Mouse (Mus musculus) frontal cortex, adult (tissue): ENCODE measurements around the gene Tmem38b.

Experiments used
- ATAC-seq: cut with Nextera tagmentation; 2 replicates; pipeline ENCODE4 v1.9.2; 2017; ENCODE audit warnings: mild to moderate bottlenecking, moderate library complexity, mixed read lengths; ENCODE audit not compliant: low TSS enrichment

Gene Tmem38b

DNA sequence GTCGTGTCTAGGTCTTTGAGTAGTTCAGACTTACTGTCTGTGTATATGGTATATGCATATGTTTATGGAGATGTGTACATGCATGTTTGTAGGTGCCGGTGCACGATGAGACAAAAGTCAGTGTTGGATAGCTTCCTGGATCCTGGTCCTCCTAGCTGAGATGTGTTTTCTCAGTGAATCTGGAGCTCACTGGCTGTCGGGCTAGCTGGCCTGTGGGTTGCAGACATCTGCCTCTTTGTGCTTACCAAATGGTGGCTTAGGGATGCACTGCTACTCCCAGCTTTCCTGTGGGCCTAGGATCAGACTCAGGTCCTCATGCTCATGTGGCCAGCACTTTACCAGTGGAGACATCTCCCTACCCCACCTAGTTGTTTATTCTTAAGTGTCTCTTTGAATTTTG, 4.2 kb downstream of the Tmem38b start:
- 0 out of 2 replicates have a peak, but pooled peaks have one; percentile 13 for ATAC-seq

- no peak for ATAC-seq
Observed at GRCm38 (mm10) chr4:53830579-53830978, 4.7 kb downstream of the Tmem38b start.

GRCm38 (mm10) chr4:53832321-53832720, 6.5 kb downstream of the Tmem38b start:
- ATAC-seq: peak; percentile 33; the same call in 1 of the 2 replicates

DNA sequence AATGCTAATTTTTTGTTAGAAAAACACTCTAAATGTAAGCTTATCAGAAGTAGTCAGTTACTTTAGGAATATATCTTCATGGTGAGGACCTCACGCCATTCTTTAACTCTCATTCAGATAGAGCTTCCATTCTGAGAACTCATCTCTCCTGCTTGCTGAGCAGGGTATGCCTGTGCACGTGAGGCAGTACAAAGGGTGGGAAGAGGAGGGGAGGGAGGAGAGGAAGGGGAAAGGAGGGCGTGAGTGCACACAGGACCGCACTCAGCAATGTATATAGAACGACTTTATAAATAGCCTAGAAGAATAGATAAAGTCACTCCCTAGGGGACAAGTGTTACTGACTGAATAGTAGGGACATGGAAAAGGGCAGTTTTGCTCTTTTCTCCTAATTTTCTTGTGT, 11.1 kb downstream of the Tmem38b start:
- no peak for ATAC-seq

GRCm38 (mm10) chr4:53840158-53840870, 14.5 kb downstream of the Tmem38b start:
- no peak for ATAC-seq

DNA sequence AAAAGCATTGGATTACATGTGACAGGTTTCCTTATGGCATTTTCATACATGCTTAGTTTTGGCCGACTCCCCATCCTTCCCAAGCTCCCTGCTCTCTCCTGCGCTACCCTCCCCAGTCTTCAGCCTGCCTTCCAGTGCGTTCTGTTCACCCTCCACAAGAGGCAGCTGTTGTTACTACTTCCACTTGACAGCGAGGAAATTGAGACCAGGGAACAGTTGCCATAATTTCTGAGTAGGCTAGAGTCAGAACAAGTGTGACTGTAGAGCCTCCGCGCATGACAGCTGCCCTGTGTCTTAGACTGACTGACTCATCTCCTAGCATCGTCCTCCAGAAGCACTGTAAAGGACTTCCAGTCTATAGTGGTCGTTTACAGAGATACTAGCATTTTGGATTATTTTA, 17.7 kb downstream of the Tmem38b start:
- peak; percentile 98 for ATAC-seq

DNA sequence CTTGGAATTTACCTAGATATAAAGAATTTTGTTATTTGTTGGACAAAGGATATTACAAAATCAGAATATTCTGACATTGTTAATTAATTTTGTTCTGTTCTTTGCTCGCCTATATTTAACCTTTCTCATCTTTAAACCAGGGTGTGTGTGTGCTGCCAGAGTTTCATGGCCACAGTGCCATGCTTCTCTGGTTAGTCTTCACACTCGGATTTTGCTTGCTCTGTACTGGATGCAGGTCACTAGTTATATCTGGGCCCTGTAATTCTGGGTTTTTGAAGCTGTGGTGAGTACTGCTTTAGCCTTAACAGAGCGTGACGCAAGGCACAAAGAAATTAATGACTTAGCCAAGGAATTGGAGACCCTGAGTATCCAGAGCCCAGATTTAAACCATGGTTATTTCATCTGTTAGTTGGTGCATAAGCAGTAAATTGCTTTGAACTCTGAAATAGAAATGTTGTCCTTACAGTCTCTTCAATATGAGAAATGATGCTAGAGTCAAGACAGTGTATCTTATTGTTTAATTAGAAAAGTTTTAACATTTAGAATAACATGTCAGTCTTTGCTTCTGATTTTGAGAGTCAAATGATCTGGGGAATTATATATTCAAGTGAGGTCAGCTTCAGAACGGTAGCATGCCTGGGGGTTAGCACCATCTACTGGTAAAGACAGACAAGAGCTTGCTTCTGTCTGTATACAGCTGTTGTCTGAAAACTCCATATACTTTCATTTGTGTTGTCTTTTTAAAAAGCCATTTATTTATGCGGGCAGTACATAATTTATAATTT, 19.2 kb downstream of the Tmem38b start:
- ATAC-seq: peak; percentile 87

GRCm38 (mm10) chr4:53845656-53846055, 19.8 kb downstream of the Tmem38b start:
- ATAC-seq: no peak

GRCm38 (mm10) chr4:53846326-53846725, 20.5 kb downstream of the Tmem38b start:
- ATAC-seq: no peak

DNA sequence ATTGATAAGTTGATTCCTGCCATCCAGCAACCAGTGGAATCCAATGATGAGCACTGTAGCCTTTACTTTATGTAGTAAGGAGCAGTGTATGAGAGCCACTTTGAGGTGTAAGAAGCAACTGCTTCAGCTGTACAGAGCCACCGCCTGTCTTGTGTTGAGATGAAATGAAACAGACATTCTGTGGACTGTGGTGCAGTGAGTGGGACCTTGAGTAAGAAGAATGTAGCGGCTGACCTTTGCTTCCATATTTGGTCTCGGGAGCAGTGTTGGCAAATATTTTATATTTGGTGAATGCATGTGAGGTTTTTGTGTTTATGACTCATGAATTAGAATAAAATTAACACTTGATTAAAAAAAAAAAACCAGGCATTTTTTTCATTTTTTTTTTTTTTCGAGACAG, 21.7 kb downstream of the Tmem38b start:
- no peak for ATAC-seq

GRCm38 (mm10) chr4:53848308-53848707, 22.5 kb downstream of the Tmem38b start:
- no peak for ATAC-seq

GRCm38 (mm10) chr4:53848816-53849215, 23.0 kb downstream of the Tmem38b start:
- no peak for ATAC-seq

GRCm38 (mm10) chr4:53849804-53850203, 24.0 kb downstream of the Tmem38b start:
- ATAC-seq: no peak

DNA sequence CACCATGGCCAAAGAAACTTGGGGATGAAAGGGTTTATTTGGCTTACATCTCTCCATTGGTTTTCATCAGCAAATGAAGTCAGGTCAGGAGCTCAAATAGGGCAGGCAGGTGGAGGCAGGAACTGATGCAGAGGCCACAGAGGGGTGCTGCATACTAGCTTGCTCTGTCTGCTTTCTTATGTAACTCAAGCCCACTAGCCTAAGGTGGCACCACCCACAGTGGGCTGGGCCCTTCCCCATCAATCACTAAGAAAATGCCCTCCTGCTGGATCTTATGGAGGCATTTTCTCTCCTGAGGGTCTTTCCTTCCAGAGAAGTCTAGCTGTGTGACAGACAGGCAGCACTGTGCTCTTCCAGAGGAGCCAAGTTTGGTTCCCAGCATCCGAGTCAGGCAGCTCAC, 27.5 kb downstream of the Tmem38b start:
- no peak for ATAC-seq

DNA sequence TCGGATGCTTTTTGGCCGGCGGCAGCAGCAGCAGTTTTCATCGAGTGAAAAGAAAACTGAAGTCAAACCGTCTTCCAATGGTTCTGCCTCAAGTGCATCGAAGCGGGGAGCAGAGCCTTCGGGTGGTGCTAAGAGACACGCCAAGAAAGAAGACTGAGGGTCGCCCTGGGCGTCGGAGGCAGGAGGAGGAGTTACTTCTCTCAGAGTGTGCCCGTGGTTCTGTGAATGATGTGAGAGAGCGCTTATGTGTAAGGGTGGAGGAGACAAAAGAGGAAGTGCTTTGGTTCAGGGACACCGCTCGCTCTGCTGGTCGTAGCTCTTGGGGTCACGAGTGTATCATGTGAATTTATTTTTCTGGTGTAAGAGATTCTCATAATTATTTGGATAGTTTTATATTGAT, 34.1 kb downstream of the Tmem38b start:
- no peak for ATAC-seq

DNA sequence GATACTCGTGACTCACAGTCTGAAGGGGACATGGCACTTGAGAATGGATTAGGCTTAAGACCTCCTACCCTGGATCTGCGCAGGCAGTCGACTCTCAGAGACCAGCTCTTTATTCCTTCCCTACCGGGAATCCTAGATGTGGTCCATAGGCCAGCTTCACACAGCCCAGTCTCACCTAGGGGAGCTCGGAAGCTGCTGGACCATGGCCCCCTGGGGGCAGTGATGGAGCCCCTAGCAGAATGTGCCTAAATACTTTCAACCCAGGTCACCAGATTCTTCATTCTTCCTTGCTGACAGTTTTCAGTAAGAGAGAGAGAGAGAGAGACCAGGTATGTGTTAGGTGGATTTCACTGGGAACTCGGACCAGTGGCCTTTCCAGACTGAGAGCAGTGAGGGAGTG, 36.3 kb downstream of the Tmem38b start:
- no peak for ATAC-seq

DNA sequence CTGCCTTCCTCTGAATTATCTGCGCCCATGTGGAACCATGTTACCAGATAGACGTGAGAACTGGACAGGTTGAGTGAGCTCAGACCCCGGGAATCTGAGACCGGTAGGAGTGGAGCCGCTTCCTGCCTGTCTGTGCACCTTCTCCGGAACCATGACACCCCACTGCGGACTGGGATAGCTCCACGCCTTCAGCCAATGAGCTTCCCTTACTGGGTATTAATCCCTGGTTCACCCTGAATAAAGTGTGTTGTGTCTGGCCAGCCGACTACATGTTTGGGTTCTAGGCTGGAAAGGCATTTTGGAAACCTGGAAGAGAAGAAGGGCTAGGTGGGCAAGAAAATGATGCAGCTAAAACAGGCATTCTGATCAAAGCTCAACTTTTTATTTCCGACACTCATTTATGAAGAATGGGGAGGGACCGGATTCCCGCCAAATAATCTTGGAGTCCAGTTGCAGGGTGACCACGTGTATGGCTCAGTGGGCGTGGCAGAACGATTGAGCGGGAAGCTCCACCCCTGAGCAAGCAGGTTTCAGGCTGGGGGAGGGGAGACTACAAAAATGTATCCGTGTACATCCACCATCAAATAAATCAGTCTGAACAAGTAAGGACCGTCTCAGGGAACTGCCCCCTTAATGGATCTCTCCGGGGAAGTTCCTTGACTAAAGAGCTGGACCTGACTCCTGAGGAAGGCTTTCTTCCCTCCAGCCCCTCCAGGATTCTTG, 38.4 kb downstream of the Tmem38b start:
- ATAC-seq: no peak

DNA sequence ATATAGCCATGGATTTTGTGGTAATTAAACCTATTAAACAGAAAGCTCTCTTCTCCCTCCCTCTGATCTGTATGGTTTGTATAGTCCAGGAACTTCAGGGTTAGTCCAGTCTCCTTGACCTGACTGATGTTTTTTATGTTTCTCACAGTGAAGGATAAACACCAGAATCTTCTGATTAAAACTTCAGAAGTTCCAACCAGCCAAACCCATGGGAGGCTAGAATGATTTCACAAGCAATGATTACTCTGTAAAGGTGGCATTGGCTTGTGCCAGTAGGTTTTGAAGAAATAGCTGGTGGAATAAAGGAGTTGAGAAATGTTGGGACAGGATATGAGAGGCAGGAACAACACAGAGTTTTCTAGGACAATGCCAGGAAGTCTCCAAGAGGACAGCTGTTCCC, 40.6 kb downstream of the Tmem38b start:
- no peak for ATAC-seq

DNA sequence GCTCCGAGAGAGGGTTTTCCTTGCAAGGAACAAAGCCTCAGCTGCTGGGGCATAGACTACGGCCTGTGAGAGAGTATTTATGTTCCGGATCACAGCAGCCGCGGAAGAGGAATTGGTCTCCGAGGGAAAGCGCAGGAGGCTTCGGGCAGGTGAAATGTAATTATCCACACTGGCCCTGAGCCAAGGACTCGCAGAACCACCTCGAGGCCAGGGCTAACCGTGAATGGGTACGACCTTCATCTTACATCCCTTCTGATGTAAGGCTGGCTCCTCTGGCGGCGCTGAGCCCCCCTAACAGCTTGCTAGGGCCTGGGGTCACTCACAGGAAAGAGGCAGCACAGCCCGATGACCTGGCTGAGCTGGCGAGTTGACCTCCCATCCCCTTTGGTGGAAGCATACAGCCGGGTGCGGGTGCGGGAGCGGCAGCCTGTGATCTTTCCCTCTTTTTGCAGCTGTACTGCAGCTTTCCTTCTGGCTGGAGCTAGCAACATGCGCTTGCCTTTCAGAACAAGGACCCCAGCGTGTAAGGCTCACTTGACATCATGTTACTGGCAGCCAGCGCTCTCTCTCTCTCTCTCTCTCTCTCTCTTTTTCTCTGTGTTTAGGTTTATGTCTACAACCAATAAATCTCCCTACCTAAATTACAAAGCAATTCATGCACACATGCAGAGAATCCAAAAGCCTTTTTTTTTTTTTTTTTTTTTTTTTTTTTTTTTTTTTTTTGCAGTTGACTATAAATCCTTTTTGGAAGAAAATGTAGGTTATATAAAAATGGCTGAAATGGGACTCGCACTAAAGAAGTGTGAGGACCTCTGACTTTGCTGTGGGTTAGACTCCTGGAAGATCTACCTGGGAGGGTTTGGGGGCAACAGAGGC, 52.9 kb downstream of the Tmem38b start:
- ATAC-seq: no peak

DNA sequence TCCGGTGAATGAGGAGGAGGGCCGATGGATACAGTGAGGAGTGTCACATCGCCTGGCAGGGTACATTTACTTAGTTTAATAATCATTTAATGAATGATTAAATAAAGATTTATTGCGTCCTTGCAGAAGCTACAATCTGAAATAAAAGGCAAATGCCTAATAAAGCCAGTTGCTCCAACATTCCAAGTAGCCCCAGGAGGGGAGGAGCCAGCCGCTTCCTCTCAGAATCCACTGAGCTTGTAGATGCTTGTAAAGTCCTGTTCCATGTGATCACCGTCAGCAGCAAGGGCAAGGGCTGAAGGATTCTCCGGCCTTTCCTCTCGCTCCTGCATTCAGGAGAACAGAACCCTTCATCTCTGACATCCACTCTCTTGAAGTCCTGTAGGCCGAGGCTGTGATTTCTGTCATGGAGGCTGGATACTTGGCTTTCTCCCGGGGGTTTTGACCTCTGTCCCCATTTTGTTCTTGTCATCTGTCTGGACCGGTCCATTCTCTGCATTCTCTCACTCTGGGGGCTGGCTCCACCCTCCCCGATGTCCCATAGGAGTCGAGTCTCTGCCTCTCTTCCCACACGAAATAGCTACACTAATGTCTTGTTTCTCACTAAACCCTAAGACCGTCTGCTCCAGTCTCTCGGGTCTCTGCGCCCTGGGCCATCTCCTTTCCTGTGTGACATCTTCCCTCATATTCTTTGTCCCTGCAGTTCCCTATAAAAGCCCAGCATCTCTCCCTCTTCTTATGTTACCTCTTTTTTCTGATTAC, 57.3 kb downstream of the Tmem38b start:
- no peak for ATAC-seq
